Mouse (Mus musculus): ENCODE data around the gene Gm28845.
"Not testable (repeated sequence)": the region's sequence is repeated elsewhere in the genome, so short reads cannot be mapped to it uniquely, and the experiment has no call there.

The Gm28845 gene

GRCm38 (mm10) chr1:65107654-65108279, 11.6 kb downstream of the Gm28845 start:
- DNase-seq (ENCODE audit: low spot score in 2 of 2), result no peak

- no peak for DNase-seq (ENCODE audit: low spot score in 2 of 2)
Observed at GRCm38 (mm10) chr1:65103273-65103672, 16.1 kb downstream of the Gm28845 start, which contains the start of gene Cryga. Gene Cryga (minus strand): TSS chr1:65103373.

- no peak for DNase-seq (ENCODE audit: low spot score in 2 of 2)
Observed at GRCm38 (mm10) chr1:65096953-65097352, 22.4 kb downstream of the Gm28845 start.

- no peak for DNase-seq (ENCODE audit: low spot score in 2 of 2)
Observed at GRCm38 (mm10) chr1:65091566-65091965, 27.8 kb downstream of the Gm28845 start.

- peak in 1 of 2 experiments; percentile 73 for DNase-seq (ENCODE audit: low spot score in 2 of 2)
Observed at GRCm38 (mm10) chr1:65090370-65090769, 29.0 kb downstream of the Gm28845 start.

- no peak for DNase-seq (ENCODE audit: low spot score in 2 of 2)
Observed at GRCm38 (mm10) chr1:65088567-65089356, 30.6 kb downstream of the Gm28845 start.

- DNase-seq (ENCODE audit: low spot score in 2 of 2), result no peak
Observed at GRCm38 (mm10) chr1:65082188-65082587, 37.2 kb downstream of the Gm28845 start, which contains the start of gene Crygb. Gene Crygb (minus strand): TSS chr1:65082288.

- DNase-seq (ENCODE audit: low spot score in 2 of 2), result no peak
Observed at GRCm38 (mm10) chr1:65075607-65076006, 43.8 kb downstream of the Gm28845 start.

- DNase-seq (ENCODE audit: low spot score in 2 of 2), result no peak
Observed at GRCm38 (mm10) chr1:65073589-65073988, 45.8 kb downstream of the Gm28845 start, which contains the start of gene Crygc. Gene Crygc (minus strand): TSS chr1:65073689.

- no peak for DNase-seq (ENCODE audit: low spot score in 2 of 2)
Observed at GRCm38 (mm10) chr1:65067842-65068241, 51.5 kb downstream of the Gm28845 start.

- DNase-seq (ENCODE audit: low spot score in 2 of 2), result no peak
Observed at GRCm38 (mm10) chr1:65064201-65064600, 55.2 kb downstream of the Gm28845 start.

GRCm38 (mm10) chr1:65063352-65063751, 56.0 kb downstream of the Gm28845 start, which contains the start of gene Crygd:
Gene Crygd (minus strand): TSS chr1:65063452.
- no peak for DNase-seq (ENCODE audit: low spot score in 2 of 2)

GRCm38 (mm10) chr1:65052140-65052539, 67.2 kb downstream of the Gm28845 start:
- no peak for DNase-seq (ENCODE audit: low spot score in 2 of 2)

GRCm38 (mm10) chr1:65051696-65052095, 67.7 kb downstream of the Gm28845 start:
- DNase-seq (ENCODE audit: low spot score in 2 of 2), result no peak

- DNase-seq (ENCODE audit: low spot score in 2 of 2), result not testable (repeated sequence)
Observed at GRCm38 (mm10) chr1:65050952-65051351, 68.4 kb downstream of the Gm28845 start, which contains the start of gene Cryge. Gene Cryge (minus strand): TSS chr1:65051149.
